Mouse (Mus musculus) heart, embryonic 14.5 days (tissue): ENCODE measurements around the gene Hes3. TPM values are rescaled to one million over a fixed set of nuclear protein-coding genes. Genes with fewer than 3 reads are reported as not detected.
A peak's percentile ranks its signal among the peaks of the same experiment; 100 is the strongest.

Experiments used
- ATAC-seq: fragments of 200-750 bp; cut with Nextera tagmentation; 2 replicates; pipeline ENCODE4 v1.8.0; 2017; ENCODE audit warnings: low read depth, moderate TSS enrichment; ENCODE audit not compliant: insufficient number of reproducible peaks, insufficient read depth, low FRiP score
- H3K27ac ChIP-seq, 2 experiments: fragments of 200-500 bp in 1 of 2; fragments of 300-500 bp in 1 of 2; sonication (generic) in 1 of 2; replicated peaks in 1 of 2; 2 replicates each; pipeline ENCODE4 v1.5.1; 2012 to 2014; ENCODE audit warnings: low read depth in 2 of 2, low read length in 2 of 2, control low read depth in 1 of 2, mild to moderate bottlenecking in 1 of 2, mixed read lengths in 1 of 2; ENCODE audit not compliant: control insufficient read depth in 1 of 2, insufficient read depth in 1 of 2
- H3K27me3 ChIP-seq: fragments of 300-500 bp; sonication (generic); 2 replicates; pipeline ENCODE4 v1.6.1; 2014; ENCODE audit warnings: mild to moderate bottlenecking, low read length, control low read depth; ENCODE audit not compliant: control insufficient read depth, insufficient read depth
- H3K36me3 ChIP-seq: fragments of 300-500 bp; sonication (generic); 2 replicates; pipeline ENCODE4 v1.6.1; 2014; ENCODE audit warnings: mild to moderate bottlenecking, control low read depth, low read length, mixed read lengths; ENCODE audit not compliant: control insufficient read depth, insufficient read depth
- H3K4me1 ChIP-seq, 2 experiments: fragments of 200-500 bp in 1 of 2; fragments of 300-500 bp in 1 of 2; sonication (generic) in 1 of 2; 2 replicates each; pipeline ENCODE4 v1.6.1; 2012 to 2014; ENCODE audit warnings: low read length in 2 of 2, control low read depth in 1 of 2, mixed read lengths in 1 of 2; ENCODE audit not compliant: control insufficient read depth in 2 of 2, insufficient read depth in 2 of 2
- H3K4me2 ChIP-seq: fragments of 300-500 bp; sonication (generic); 2 replicates; pipeline ENCODE4 v1.6.1; 2014; ENCODE audit warnings: mild to moderate bottlenecking, low read length
- H3K4me3 ChIP-seq, 2 experiments: fragments of 200-500 bp in 1 of 2; fragments of 300-500 bp in 1 of 2; sonication (generic) in 1 of 2; 2 replicates each; pipeline ENCODE4 v1.5.1; 2012 to 2014; ENCODE audit warnings: low read length in 2 of 2, mild to moderate bottlenecking in 2 of 2, control low read depth in 1 of 2, low read depth in 1 of 2, moderate library complexity in 1 of 2; ENCODE audit not compliant: control insufficient read depth in 1 of 2, insufficient read depth in 1 of 2
- H3K9ac ChIP-seq: fragments of 300-500 bp; sonication (generic); 2 replicates; pipeline ENCODE4 v1.6.1; 2014; ENCODE audit warnings: mild to moderate bottlenecking, low read length
- H3K9me3 ChIP-seq: fragments of 300-500 bp; sonication (generic); 2 replicates; pipeline ENCODE4 v1.6.1; 2016; ENCODE audit warnings: low read length, control low read depth; ENCODE audit not compliant: control insufficient read depth
- WGBS: fragments of 180-500 bp; shearing (Covaris S2); extraction: QIAGEN DNeasy Blood & Tissue Kit; methylation state at CpG from one replicate; pipeline ENCODE4 v1.1.7; 2014; 5-methylcytosine and 5-hydroxymethylcytosine counted together
- polyA plus RNA-seq: library from polyadenylated mRNA; unstranded; fragments of >200 nt; fragmentation: Nextera tagmentation; extraction: Ambion mirVana; gene quantifications from 2 replicates; pipeline ENCODE4 v1.2.1, GENCODE M21; 2014

Gene Hes3
- polyA plus RNA-seq, 1 experiment from 2014 or later: not detected

DNA sequence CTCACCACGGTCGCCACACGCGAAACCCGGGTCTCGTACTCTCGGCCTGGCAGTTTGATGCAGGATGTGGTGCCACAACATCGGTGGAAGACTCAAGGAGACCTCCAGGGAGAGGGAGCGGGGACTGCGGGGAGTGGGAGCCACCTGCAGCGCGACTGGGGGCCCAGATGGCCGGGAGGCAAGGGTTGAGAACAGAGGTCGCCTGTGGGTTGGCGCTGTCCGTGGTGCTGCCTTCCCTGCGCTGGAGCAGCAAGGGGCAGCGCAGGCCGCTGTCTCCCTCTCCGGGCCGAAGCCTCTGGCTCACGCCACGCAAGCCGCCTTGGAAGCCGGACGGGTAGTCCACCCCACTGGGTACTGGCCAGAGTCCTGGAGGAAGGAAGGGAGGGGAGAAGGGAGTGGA lies 4.6 kb downstream of the Hes3 start:
- Histone ChIP-seq H3K9me3 (no peaks in the 10 kb centered on the region), H3K4me1 (peaks cover 4 to 19% of the 10 kb centered on the region in 2 experiments; a peak in 3 of 4 replicates), H3K4me3 (no peak overlapping the region), H3K27me3 (peaks cover 89% of the 10 kb centered on the region), H3K27ac (no peak overlapping the region), H3K36me3 (peaks cover 5% of the 10 kb centered on the region; the same call in 1 of the 2 replicates), H3K9ac (no peak overlapping the region), H3K4me2 (no peak overlapping the region)
- 7% methylated on average over 26 of the region's 26 CpGs for WGBS
- no peak for ATAC-seq

DNA sequence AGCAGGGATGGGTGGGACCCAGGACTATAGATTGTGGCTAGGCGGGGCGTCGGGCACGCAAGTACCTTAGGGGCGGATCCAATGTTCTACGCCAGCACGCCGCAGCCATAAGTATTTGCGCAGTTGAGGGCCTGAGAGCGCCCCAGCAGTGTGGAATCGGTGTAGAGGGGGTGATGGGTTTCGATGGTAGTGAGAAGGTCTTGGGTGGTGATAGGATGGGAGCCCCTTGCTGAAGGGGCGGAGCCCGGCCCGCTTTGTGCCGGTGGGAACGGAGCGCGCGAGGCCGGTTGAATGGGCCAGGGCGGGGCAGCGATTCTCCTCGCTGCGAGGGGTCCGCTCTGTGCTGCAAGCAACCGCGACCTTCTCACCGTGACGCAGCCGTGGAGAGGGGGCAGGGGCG lies 5.3 kb downstream of the Hes3 start:
- WGBS: 6% methylated on average over 32 of the region's 32 CpGs
- Histone ChIP-seq H3K4me3 (no peak overlapping the region), H3K4me1 (peaks cover 4 to 19% of the 10 kb centered on the region in 2 experiments; a peak in 3 of 4 replicates), H3K9me3 (no peaks in the 10 kb centered on the region), H3K9ac (no peak overlapping the region), H3K4me2 (no peak overlapping the region), H3K27ac (no peak overlapping the region), H3K27me3 (peaks cover 89% of the 10 kb centered on the region), H3K36me3 (peaks cover 8% of the 10 kb centered on the region; the same call in 1 of the 2 replicates)
- no peak for ATAC-seq

DNA sequence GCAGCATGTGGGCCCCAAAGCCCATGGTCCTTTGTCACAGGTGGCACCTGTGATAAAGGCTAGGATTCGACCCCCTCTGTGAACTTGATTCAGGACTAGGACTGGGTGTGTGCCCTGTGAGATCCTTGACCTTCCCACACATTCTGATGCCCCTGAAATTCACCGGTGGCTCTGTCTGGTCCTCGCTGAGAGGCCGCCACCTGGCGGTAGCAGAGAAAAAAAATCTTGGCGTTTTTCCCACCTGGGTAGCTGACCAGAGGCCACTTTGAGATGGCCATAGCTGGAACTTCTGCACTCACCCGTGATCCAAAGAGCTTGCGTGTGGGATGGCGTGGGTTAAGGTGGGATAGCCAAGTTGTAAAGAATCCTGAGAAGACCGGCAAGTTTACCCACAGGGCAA lies 6.0 kb downstream of the Hes3 start:
- WGBS: 3% methylated on average over 10 of the region's 10 CpGs
- ATAC-seq: no peak

DNA sequence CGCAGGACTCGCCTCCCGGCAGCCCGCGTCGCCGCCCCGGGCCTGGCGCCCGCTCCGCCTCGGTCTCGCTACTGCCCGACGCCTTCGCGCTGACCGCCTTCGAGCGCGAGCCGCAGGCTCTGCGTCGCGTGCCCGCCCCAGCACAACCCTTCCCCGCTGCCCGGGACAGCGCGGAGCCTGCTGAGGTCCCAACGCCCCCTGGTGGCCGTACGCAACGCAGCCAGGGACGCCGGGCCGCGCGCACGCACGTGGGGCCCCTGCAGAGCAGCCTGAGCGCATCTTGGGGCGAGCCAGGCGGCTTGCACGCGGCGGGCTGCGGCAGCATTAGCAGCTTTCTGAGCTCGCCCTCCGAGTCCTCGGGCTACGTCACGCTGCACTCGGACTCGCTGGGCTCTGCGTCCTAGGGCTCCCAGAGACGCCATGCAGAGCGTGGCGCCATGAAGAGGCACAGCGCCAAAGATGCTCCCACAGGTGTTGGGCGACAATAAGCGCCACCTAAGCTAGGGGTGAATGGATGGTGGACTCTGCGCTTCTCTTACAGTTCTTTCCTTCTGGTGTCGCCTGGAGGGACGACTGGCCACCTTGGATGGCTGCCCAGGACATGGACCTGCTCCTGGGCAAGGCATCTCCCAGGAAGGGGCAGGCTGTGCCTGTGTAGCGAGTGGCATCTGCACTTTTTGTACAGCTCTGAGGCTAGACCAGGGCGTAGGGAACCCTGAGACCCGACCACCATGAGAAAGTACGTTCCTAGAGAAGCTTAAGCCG lies 8.1 kb downstream of the Hes3 start:
- ATAC-seq: peak; percentile 59
- Histone ChIP-seq H3K27me3 (peaks cover 84% of the 10 kb centered on the region), H3K9me3 (no peaks in the 10 kb centered on the region), H3K36me3 (peaks cover 23% of the 10 kb centered on the region), H3K4me2 (peak overlapping the region; percentile 58), H3K4me1 (peaks cover 4 to 15% of the 10 kb centered on the region in 2 experiments; a peak in 3 of 4 replicates), H3K27ac (no peak overlapping the region), H3K4me3 (peak overlapping the region; percentile 10 to 27), H3K9ac (peak overlapping the region; percentile 46; the same call in 1 of the 2 replicates)
- WGBS: 5% methylated on average over 68 of the region's 70 CpGs

More for the DNA sequence above, 6.0 kb downstream of the Hes3 start:
- H3K27ac ChIP-seq: no peak overlapping the region
- no peak overlapping the region for H3K4me2 ChIP-seq
- peaks cover 14% of the 10 kb centered on the region for H3K36me3 ChIP-seq
- H3K27me3 ChIP-seq: peaks cover 89% of the 10 kb centered on the region
- no peak overlapping the region for H3K4me3 ChIP-seq
- no peak overlapping the region for H3K9ac ChIP-seq
- H3K4me1 ChIP-seq: peaks cover 4 to 19% of the 10 kb centered on the region in 2 experiments; a peak in 3 of 4 replicates
- H3K9me3 ChIP-seq: no peaks in the 10 kb centered on the region

DNA sequence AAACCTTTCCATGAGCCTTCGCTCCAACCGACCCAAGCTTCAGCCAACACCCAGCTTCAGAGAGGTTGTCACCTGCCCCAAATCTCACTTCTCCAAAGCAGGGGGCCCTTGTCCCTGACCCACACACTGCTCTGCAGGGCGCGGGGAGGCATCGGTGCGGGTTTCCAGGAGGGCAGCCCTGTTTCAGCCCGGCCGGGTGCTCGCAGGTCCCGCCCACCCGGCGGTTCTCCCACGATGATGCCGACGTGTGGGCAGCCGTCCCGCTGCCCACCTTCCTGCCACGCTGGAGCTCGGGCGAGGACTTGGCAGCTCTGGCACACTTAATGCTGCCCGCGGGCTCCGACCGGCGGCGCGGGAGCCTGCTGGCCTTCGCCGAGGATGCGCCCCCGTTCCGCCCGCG lies 8.7 kb downstream of the Hes3 start:
- H3K9ac ChIP-seq: peak overlapping the region; percentile 46; the same call in 1 of the 2 replicates

DNA sequence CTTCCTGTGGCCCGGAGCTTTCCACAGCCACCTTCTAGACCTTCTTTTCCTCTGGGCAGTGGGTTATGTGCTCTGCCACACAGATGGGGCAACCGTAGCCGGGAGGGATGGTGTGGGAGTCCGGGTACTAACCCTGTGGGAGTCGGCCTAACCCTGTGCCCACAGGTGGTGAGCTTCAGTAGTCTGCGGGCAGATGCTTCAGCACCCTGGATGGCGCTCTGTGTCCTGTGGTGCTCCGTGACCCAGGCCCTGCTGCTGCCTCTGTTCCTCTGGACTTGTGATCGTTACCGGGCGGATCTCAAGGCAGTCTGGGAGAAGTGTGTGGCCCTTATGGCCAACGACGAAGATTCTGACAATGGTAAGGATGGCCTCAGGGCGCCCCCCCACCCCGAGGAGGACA lies 9.9 kb downstream of the Hes3 start:
- Histone ChIP-seq H3K4me2 (no peak overlapping the region), H3K4me1 (peaks cover 4 to 17% of the 10 kb centered on the region in 2 experiments; a peak in 3 of 4 replicates), H3K36me3 (peaks cover 26% of the 10 kb centered on the region), H3K9me3 (no peaks in the 10 kb centered on the region), H3K4me3 (no peak overlapping the region), H3K27me3 (peaks cover 67% of the 10 kb centered on the region), H3K9ac (no peak overlapping the region), H3K27ac (no peak overlapping the region)
- 57% methylated on average over 15 of the region's 15 CpGs for WGBS
- no peak for ATAC-seq

More for the DNA sequence above, 8.7 kb downstream of the Hes3 start:
- H3K4me2 ChIP-seq: peak overlapping the region; percentile 58
- 22% methylated on average over 33 of the region's 34 CpGs for WGBS
- H3K27ac ChIP-seq: no peak overlapping the region
- H3K27me3 ChIP-seq: peaks cover 78% of the 10 kb centered on the region
- peaks cover 4 to 15% of the 10 kb centered on the region in 2 experiments; a peak in 3 of 4 replicates for H3K4me1 ChIP-seq
- no peak for ATAC-seq
- peak overlapping the region; percentile 10 to 27 for H3K4me3 ChIP-seq
- no peaks in the 10 kb centered on the region for H3K9me3 ChIP-seq
- peaks cover 26% of the 10 kb centered on the region for H3K36me3 ChIP-seq

DNA sequence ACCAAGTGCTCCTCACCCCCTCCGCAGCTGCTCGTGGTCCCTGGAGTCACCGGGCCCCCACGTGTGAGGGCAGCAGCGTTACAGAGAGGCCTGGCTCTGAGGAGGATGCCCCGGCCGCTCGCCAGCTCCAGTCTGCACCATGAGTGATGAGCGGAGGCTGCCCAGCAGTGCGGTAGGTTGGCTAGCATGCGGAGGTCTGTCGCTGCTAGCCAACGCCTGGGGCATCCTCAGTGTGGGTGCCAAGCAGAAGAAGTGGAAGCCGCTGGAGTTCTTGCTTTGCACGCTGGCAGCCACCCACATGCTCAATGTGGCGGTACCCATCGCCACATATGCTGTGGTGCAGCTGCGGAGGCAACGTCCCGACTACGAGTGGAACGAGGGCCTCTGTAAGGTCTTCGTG lies 12.5 kb downstream of the Hes3 start:
- Histone ChIP-seq H3K4me3 (no peak overlapping the region), H3K27ac (no peak overlapping the region), H3K9me3 (no peaks in the 10 kb centered on the region), H3K36me3 (peaks cover 21% of the 10 kb centered on the region), H3K27me3 (peaks cover 42% of the 10 kb centered on the region), H3K4me2 (no peak overlapping the region), H3K4me1 (peaks cover 8 to 28% of the 10 kb centered on the region in 2 experiments), H3K9ac (no peak overlapping the region)
- WGBS: 89% methylated on average over 23 of the region's 23 CpGs
- ATAC-seq: no peak
